Mouse (Mus musculus) forebrain, embryonic 16.5 days (tissue): ENCODE results near the gene Prph. TPM values are rescaled to one million over a fixed set of nuclear protein-coding genes. Genes with fewer than 3 reads are reported as not detected.
A peak's percentile ranks its signal among the peaks of the same experiment; 100 is the strongest.
"Not testable (repeated sequence)": the region's sequence is repeated elsewhere in the genome, so short reads cannot be mapped to it uniquely, and the experiment has no call there.

Experiments
- ATAC-seq: fragments of 200-750 bp; cut with Nextera tagmentation; 2 replicates; pipeline ENCODE4 v1.8.0; 2017; ENCODE audit warnings: mild to moderate bottlenecking, moderate library complexity
- H3K27ac ChIP-seq: fragments of 300-500 bp; sonication (generic); 2 replicates; pipeline ENCODE4 v1.5.1; 2014; ENCODE audit warnings: low read length, control low read depth
- H3K27me3 ChIP-seq: fragments of 300-500 bp; sonication (generic); replicated peaks from 2 replicates; pipeline ENCODE4 v1.6.1; 2014; ENCODE audit warnings: low read length; ENCODE audit not compliant: control insufficient read depth, insufficient read depth
- H3K36me3 ChIP-seq: fragments of 300-500 bp; sonication (generic); 2 replicates; pipeline ENCODE4 v1.6.1; 2014; ENCODE audit not compliant: control insufficient read depth, insufficient read depth
- H3K4me1 ChIP-seq: fragments of 300-500 bp; sonication (generic); replicated peaks from 2 replicates; pipeline ENCODE4 v1.6.1; 2014; ENCODE audit warnings: low read length; ENCODE audit not compliant: control insufficient read depth, insufficient read depth
- H3K4me2 ChIP-seq: fragments of 300-500 bp; sonication (generic); 2 replicates; pipeline ENCODE4 v1.6.1; 2014; ENCODE audit warnings: mild to moderate bottlenecking, low read length, control low read depth
- H3K4me3 ChIP-seq: fragments of 300-500 bp; sonication (generic); replicated peaks from 2 replicates; pipeline ENCODE4 v1.5.1; 2014; ENCODE audit warnings: mild to moderate bottlenecking, low read length, control low read depth
- H3K9ac ChIP-seq: fragments of 300-500 bp; sonication (generic); replicated peaks from 2 replicates; pipeline ENCODE4 v1.6.1; 2014; ENCODE audit warnings: low read depth, low read length, control low read depth
- H3K9me3 ChIP-seq: fragments of 300-500 bp; sonication (generic); 2 replicates; pipeline ENCODE4 v1.6.1; 2016; ENCODE audit warnings: low read length; ENCODE audit not compliant: control insufficient read depth
- WGBS: fragments of 180-500 bp; shearing (Covaris S2); extraction: QIAGEN DNeasy Blood & Tissue Kit; methylation state at CpG from one replicate; pipeline ENCODE4 v1.1.7; 2014; 5-methylcytosine and 5-hydroxymethylcytosine counted together
- polyA plus RNA-seq: library from polyadenylated mRNA; unstranded; fragments of >200 nt; fragmentation: Nextera tagmentation; extraction: Ambion mirVana; gene quantifications from 2 replicates; pipeline ENCODE4 v1.2.1, GENCODE M21; 2015

Gene Prph
- polyA plus RNA-seq, 1 experiment from 2014 or later, result 1.3 TPM

DNA sequence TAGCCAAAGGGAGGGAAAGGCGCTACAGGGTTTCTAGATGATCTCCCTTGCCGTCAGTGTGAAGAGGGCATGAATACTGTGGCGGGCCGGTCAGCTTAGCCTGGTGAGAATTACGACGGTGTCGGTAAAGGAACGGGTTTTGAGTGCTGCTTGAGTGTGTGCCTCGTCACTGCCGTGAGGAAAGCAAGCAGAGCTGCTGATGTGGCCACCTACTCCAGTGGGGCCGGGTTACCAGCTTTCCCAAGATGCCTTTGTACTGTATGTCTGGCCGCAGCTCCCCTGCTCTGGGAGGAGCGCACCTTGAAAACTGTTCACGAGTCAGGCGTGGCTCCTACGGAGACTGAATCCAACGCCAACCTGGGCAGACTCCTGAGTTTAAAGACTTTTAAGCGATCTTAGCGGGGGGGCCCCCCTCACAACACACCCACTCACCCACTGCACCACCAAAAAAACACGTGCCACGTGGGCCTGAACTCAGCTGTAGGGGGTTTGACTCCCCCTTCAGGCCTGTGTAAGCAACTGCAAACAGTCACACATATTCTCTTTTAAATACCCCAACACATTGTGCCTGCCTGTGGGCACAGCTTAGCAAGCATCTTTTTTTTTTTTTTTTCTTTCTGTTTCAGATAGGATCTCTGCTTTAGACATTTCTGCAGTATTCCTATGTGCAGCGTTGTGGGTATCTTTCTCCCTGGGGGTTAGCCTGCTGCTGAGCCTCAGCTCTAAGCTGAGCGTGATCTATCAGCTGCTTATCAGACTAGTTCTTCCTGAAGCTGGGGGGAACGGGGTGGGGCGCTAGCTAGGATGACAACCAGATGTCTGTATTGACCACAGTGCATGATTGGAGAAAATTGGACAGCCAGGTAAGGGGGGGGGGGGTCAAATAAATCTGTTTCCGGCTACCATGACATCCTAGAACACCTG, 14.7 kb upstream of the Prph start:
- H3K27ac ChIP-seq, result no peak overlapping the region

DNA sequence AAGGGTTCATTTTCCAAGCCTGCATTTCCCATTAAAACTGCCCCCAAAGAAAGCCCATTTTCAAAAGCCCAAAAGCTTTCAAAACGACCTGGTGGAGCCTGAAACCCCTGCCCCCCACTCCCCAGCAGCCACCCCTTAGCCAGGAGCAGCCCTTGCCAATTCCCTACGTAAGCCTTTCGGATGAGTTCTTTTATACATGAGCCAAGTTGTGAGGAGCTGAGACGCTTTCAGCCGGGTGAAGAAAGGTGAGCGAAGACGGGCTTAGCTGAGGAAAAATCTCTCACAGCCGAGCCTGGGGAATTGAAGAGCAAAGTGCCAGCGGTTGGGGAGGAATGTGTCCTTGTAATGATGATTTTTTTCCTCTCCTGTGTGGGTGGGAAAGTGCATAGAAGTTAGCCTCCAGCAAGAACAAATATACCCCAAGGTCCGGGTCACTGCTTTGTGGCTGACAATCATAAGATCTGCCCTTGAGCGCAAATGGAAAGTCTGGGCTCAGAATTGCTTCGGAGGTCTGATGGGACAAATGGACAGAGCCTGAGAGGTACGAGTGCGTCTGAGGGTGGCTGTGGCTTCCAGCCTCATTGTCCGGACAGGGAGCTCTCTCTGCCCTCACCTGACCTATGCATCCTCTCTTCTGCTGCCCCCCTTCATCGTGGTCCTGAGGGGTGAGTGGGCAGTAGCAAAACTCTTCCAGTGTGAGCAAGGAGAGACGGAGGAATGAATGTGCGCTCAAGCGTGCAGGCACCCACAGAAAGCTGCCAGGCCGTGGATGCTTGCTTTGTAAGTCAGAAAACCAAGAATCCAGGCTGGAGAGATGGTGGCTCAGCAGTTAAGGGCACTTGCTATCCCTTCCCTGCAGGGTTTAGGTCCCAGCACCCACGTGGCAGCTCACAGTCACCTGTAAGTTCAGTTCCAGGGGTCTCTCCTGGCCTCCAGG, 13.8 kb upstream of the Prph start:
- Histone ChIP-seq H3K9me3 (no peaks in the 10 kb centered on the region), H3K4me2 (peak overlapping the region; percentile 20; the same call in 1 of the 2 replicates), H3K27ac (no peak overlapping the region), H3K36me3 (no peaks in the 10 kb centered on the region), H3K4me1 (peaks cover 5% of the 10 kb centered on the region), H3K27me3 (no peaks in the 10 kb centered on the region), H3K4me3 (no peak overlapping the region), H3K9ac (0 out of 2 replicates have a peak overlapping the region, but pooled peaks have one; percentile 7)
- WGBS, result 31% methylated on average over 21 of the region's 21 CpGs
- no peak for ATAC-seq

More for the DNA sequence above, 14.7 kb upstream of the Prph start:
- peaks cover 5% of the 10 kb centered on the region for H3K4me1 ChIP-seq
- H3K27me3 ChIP-seq, result no peaks in the 10 kb centered on the region
- no peak overlapping the region for H3K9ac ChIP-seq
- H3K4me2 ChIP-seq, result no peak overlapping the region
- H3K4me3 ChIP-seq, result no peak overlapping the region
- no peaks in the 10 kb centered on the region for H3K36me3 ChIP-seq
- no peak for ATAC-seq
- WGBS, result 66% methylated on average over 26 of the region's 26 CpGs
- H3K9me3 ChIP-seq, result no peaks in the 10 kb centered on the region

- Histone ChIP-seq H3K4me3 (no peak overlapping the region), H3K4me1 (peaks cover 5% of the 10 kb centered on the region), H3K9me3 (no peaks in the 10 kb centered on the region), H3K36me3 (no peaks in the 10 kb centered on the region), H3K4me2 (no peak overlapping the region), H3K27me3 (no peaks in the 10 kb centered on the region), H3K27ac (no peak overlapping the region), H3K9ac (no peak overlapping the region)
- 88% methylated on average over 5 of the region's 5 CpGs for WGBS
- no peak for ATAC-seq
Measured at GRCm38 (mm10) chr15:99042334-99042733, 12.6 kb upstream of the Prph start.

- Histone ChIP-seq H3K9me3 (no peaks in the 10 kb centered on the region), H3K4me3 (no peak overlapping the region), H3K27ac (no peak overlapping the region), H3K36me3 (no peaks in the 10 kb centered on the region), H3K4me1 (peaks cover 5% of the 10 kb centered on the region), H3K27me3 (no peaks in the 10 kb centered on the region), H3K4me2 (no peak overlapping the region), H3K9ac (no peak overlapping the region)
- no peak for ATAC-seq
- WGBS, result 23% methylated on average over 3 of the region's 3 CpGs
Measured at GRCm38 (mm10) chr15:99044854-99045253, 10.1 kb upstream of the Prph start.

DNA sequence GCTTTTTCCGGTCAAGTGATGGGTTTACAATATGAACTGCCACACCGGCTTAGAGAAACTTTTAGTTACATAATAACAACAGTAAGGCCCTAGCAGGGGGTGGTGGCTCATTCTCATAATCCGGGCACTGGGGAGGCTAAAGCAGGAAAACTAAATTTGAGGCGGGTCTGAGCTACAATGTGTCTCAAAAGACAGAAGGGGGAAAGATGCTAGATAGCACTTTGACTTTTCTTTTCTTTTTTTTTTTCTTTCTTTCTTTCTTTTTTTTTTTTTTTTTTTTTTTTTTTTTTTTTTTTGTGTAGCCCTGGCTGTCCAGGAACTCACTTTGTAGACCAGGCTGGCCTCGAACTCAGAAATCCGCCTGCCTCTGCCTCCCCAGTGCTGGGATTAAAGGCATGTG, 9.2 kb upstream of the Prph start:
- not testable (repeated sequence) for H3K4me2 ChIP-seq, H3K4me1 ChIP-seq, H3K4me3 ChIP-seq, H3K9ac ChIP-seq, H3K27me3 ChIP-seq, H3K36me3 ChIP-seq, H3K9me3 ChIP-seq, H3K27ac ChIP-seq, ATAC-seq
- WGBS, result 79% methylated on average over 6 of the region's 6 CpGs

DNA sequence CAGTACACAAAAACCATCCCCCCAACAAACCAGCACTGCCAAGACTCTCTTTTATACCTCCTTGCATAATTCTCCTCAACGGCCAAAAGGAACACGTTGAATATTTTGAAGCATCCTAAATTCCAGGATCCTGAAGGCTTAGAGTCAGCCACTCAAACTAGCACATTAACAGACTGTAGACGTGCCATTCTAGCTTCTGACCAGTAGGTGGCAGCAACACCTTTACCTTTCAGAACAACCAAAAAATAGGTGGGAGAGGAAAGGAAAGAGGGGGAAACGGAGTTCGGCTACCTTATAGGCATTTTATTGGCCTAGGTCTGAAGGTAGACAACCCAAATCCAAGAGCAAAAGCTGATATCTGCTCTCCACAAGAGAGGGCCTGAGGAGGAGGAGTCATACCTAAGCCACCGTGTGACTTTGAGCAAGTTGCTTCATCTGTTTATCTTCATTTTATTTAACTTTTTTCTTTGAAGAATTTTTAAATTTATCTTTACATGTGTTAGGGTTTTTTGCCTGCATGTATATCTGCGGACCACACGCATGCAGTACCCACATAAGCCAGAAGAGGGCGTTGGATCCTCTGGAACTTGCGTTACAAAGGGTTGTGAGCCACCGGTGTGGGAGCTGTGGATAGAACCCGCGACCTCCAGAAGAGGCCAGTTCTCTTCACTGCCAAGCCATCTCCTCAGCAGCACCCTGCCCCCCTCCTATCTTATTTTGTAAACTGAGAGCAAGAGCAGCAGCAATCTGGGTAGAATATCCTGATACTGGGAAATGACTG, 5.3 kb upstream of the Prph start:
- no peaks in the 10 kb centered on the region for H3K36me3 ChIP-seq
- whole genome bisulfite sequencing, result 32% methylated on average over 13 of the region's 13 CpGs

GRCm38 (mm10) chr15:99053373-99053772, 1.6 kb upstream of the Prph start:
- ATAC-seq, result no peak
- Histone ChIP-seq H3K9ac (no peak overlapping the region), H3K27me3 (peaks cover 45% of the 10 kb centered on the region), H3K9me3 (no peaks in the 10 kb centered on the region), H3K4me1 (peaks cover 28% of the 10 kb centered on the region), H3K36me3 (no peaks in the 10 kb centered on the region), H3K4me2 (no peak overlapping the region), H3K27ac (no peak overlapping the region), H3K4me3 (no peak overlapping the region)
- WGBS, result 5% methylated on average over 9 of the region's 9 CpGs

More for the DNA sequence above, 5.3 kb upstream of the Prph start:
- H3K27ac ChIP-seq, result no peak overlapping the region
- no peak overlapping the region for H3K4me3 ChIP-seq
- H3K4me1 ChIP-seq, result peaks cover 8% of the 10 kb centered on the region
- H3K9ac ChIP-seq, result no peak overlapping the region
- no peak overlapping the region for H3K4me2 ChIP-seq
- H3K9me3 ChIP-seq, result no peaks in the 10 kb centered on the region
- peaks cover 12% of the 10 kb centered on the region for H3K27me3 ChIP-seq
- ATAC-seq, result no peak

- Histone ChIP-seq H3K27ac (no peak overlapping the region), H3K9me3 (no peaks in the 10 kb centered on the region), H3K27me3 (peaks cover 55% of the 10 kb centered on the region), H3K4me1 (peaks cover 28% of the 10 kb centered on the region), H3K36me3 (no peaks in the 10 kb centered on the region), H3K4me2 (peak overlapping the region; percentile 81), H3K9ac (peak overlapping the region; percentile 53), H3K4me3 (peak overlapping the region; percentile 44)
- 0% methylated on average over 35 of the region's 37 CpGs for WGBS
- ATAC-seq, result peak; percentile 63; the same call in 1 of the 2 replicates
Measured at GRCm38 (mm10) chr15:99055511-99055961, 562 bp downstream of the Prph start.
